Mouse (Mus musculus): Measurements from ENCODE around the gene Nabp2. TPM values are rescaled to one million over a fixed set of nuclear protein-coding genes. Genes with fewer than 3 reads are reported as not detected.

Nabp2 gene
- polyA plus RNA-seq, 1 experiment from 2014 or later, result 87.9 TPM

DNA sequence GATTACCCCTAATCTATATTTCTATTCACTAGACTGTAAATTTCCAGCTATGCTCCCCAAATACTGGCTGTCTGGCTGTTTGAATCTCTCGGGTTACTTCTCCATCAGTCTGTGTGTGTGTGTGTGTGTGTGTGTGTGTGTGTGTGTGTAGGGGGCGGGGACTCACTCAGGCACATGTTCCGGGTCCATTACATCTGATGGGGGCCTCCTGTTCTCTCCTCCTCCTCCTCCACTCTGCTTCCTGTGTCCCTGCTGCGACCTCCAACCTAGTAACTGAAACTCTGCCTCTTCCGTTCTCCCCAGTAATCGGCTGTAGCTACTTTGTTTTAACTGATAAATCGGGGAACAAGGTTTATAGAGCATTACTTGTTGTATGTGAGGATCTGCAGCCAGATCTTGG is 13.3 kb upstream of the Nabp2 start:
- Histone ChIP-seq H3K36me3 (peaks cover 20% of the 10 kb centered on the region), H3K9me3 (no peaks in the 10 kb centered on the region), H3K27me3 (replicated peaks) (no peaks in the 10 kb centered on the region), H3K9ac (no peak overlapping the region), H3K4me1 (replicated peaks) (no peaks in the 10 kb centered on the region), H3K4me3 (replicated peaks) (no peak overlapping the region), H3K27ac (no peak overlapping the region), H3K4me2 (replicated peaks) (no peak overlapping the region)
- peak; percentile 59; the same call in 1 of the 2 replicates for ATAC-seq
- 34% methylated on average over 7 of the region's 7 CpGs for WGBS

DNA sequence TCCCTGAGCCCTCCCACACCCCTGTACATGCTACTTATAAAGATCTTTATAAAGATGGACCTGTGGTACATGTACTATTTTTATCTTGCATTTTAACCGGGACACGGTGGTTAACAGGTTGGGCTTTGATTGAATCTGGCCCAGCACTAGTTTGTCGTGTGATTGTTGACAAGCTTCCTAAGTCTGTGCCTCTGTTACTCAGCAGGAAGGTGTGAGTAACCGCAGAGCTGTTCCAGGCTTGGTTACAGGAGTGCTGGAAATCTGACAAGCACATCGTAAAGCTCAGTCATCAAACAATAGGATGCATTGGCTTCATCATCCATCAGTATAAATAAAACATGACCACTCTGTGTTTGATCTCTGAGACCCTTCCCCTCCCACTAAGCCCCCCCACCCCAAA is 11.1 kb upstream of the Nabp2 start:
- no peak for ATAC-seq
- WGBS, result 70% methylated on average over 5 of the region's 5 CpGs
- H3K4me3 ChIP-seq (replicated peaks), result no peak overlapping the region
- peaks cover 18% of the 10 kb centered on the region for H3K36me3 ChIP-seq
- no peaks in the 10 kb centered on the region for H3K4me1 ChIP-seq (replicated peaks)
- no peaks in the 10 kb centered on the region for H3K27me3 ChIP-seq (replicated peaks)
- H3K27ac ChIP-seq, result no peak overlapping the region
- no peaks in the 10 kb centered on the region for H3K9me3 ChIP-seq
- H3K9ac ChIP-seq, result no peak overlapping the region
- H3K4me2 ChIP-seq (replicated peaks), result no peak overlapping the region

DNA sequence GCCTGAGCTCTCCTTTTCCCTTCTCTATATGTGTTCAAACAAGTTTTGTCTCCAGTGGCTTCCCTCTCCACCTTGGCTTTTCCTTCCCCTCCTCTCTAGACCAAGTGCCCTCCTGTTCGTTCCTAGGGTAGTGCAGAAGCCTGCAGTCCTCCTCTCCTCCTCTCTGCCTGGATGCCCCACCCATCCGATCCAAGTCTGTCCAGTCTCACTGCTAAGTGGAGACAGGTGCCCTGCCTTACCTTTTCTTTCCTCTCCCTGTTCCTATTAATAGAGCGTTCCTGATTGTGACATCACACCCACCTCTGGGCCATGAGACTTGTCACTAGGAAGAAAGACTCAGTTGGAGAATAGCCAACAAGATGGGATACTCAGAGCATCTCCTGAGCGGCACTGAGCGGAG is 3.6 kb upstream of the Nabp2 start:
- peak; percentile 35 for ATAC-seq
- no peaks in the 10 kb centered on the region for H3K27me3 ChIP-seq (replicated peaks)
- H3K4me1 ChIP-seq (replicated peaks), result peaks cover 31% of the 10 kb centered on the region
- WGBS, result 78% methylated on average over 5 of the region's 5 CpGs
- H3K36me3 ChIP-seq, result peaks cover 21% of the 10 kb centered on the region
- H3K9me3 ChIP-seq, result no peaks in the 10 kb centered on the region
- peak overlapping the region; percentile 93; the same call in 1 of the 2 replicates for H3K4me2 ChIP-seq (replicated peaks)
- peak overlapping the region; percentile 80 for H3K27ac ChIP-seq
- H3K9ac ChIP-seq, result no peak overlapping the region
- H3K4me3 ChIP-seq (replicated peaks), result no peak overlapping the region

DNA sequence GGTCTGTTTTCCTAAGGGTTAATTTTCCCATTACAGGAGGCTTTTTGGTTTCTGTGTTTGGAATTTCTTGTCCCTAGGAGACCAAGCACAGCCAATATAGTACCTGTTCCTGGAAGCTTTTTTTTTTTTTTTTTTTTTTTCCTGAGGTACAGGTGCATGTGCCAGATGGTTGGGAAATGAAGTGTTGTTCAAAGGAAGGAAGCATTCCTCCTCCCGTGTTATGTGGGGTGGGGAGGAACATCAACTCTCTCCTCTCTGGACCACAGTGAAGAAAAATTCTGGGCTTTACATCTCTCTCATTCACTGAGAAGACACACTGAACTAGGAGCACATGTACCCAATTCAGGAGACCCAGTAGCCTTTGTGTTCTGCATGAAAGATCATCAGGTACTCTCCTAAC is 1.8 kb upstream of the Nabp2 start:
- no peak for ATAC-seq
- Histone ChIP-seq H3K4me1 (replicated peaks) (peaks cover 38% of the 10 kb centered on the region), H3K36me3 (peaks cover 13% of the 10 kb centered on the region), H3K9me3 (no peaks in the 10 kb centered on the region), H3K4me3 (replicated peaks) (peak overlapping the region; percentile 96; the same call in 1 of the 2 replicates), H3K4me2 (replicated peaks) (peak overlapping the region; percentile 93), H3K27ac (peak overlapping the region; percentile 51; the same call in 1 of the 2 replicates), H3K9ac (peak overlapping the region; percentile 14; the same call in 1 of the 2 replicates), H3K27me3 (replicated peaks) (no peaks in the 10 kb centered on the region)
- 58% methylated on average over 1 of the region's 1 CpGs for WGBS

DNA sequence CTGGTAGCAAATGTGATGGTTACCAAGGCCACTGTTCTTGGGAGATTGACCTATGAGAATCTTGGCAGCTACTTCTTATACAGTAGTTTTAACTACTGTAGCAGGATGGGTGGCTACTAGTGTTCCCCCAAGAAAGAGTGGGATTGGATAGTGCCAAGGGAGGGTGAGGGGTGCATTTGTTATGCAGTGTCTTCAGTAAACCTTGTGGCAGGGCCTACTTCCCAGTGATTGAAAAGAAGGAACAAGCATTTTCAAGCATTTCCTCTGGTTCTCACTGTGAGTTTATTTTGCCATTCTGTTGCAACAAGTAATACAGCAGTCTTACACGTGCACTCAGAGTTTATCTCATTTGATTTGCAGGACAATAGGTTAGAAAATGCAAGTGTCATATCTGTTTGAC is 1.3 kb upstream of the Nabp2 start:
- Histone ChIP-seq H3K27me3 (replicated peaks) (no peaks in the 10 kb centered on the region), H3K27ac (peak overlapping the region; percentile 98), H3K4me3 (replicated peaks) (peak overlapping the region; percentile 96), H3K9ac (peak overlapping the region; percentile 14; the same call in 1 of the 2 replicates), H3K9me3 (no peaks in the 10 kb centered on the region), H3K4me1 (replicated peaks) (peaks cover 38% of the 10 kb centered on the region), H3K36me3 (peaks cover 13% of the 10 kb centered on the region), H3K4me2 (replicated peaks) (peak overlapping the region; percentile 93)
- 30% methylated on average over 1 of the region's 1 CpGs for WGBS
- no peak for ATAC-seq

DNA sequence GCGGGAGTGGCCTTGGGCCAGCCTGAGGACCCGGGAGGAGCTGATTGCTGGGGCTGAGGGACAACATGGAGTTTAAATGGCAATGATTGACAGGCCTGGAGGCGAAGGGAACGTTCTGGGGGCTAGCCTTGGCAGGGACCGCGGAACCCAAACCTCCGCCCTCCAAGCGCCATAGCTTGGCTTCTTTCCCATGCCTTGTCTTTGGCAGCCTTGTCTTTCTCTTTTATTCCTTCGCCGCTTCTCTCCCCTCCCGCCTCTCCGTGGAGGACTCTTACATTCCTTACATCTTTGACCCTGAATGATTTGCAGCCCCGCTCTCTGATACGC is 726 bp upstream of the Nabp2 start:
- peak overlapping the region; percentile 96 for H3K4me3 ChIP-seq (replicated peaks)
- H3K36me3 ChIP-seq, result peaks cover 13% of the 10 kb centered on the region
- peaks cover 38% of the 10 kb centered on the region for H3K4me1 ChIP-seq (replicated peaks)
- H3K4me2 ChIP-seq (replicated peaks), result peak overlapping the region; percentile 93
- no peaks in the 10 kb centered on the region for H3K27me3 ChIP-seq (replicated peaks)
- 0% methylated on average over 14 of the region's 14 CpGs for WGBS
- peak overlapping the region; percentile 84 for H3K9ac ChIP-seq
- no peak for ATAC-seq
- no peaks in the 10 kb centered on the region for H3K9me3 ChIP-seq
- peak overlapping the region; percentile 98 for H3K27ac ChIP-seq

DNA sequence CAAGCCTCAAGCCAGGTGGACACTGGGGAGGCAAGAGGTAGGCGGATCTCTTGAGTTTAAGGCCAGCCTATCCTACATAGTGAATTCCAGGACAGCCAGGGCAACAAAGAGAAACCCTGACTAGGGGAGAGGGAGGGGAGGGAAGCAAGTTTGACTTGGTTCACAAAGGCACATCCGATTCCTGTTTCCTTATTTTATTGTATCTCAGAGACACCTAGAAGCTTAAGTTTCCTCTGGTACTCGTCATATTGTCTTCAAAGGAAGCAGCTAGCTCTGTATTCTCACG is 789 bp downstream of the Nabp2 start:
- H3K4me2 ChIP-seq (replicated peaks), result peak overlapping the region; percentile 93
- H3K4me3 ChIP-seq (replicated peaks), result peak overlapping the region; percentile 96
- H3K36me3 ChIP-seq, result peaks cover 10% of the 10 kb centered on the region
- H3K27me3 ChIP-seq (replicated peaks), result no peaks in the 10 kb centered on the region
- H3K9ac ChIP-seq, result peak overlapping the region; percentile 75; the same call in 1 of the 2 replicates
- H3K9me3 ChIP-seq, result no peaks in the 10 kb centered on the region
- 15% methylated on average over 4 of the region's 4 CpGs for WGBS
- H3K4me1 ChIP-seq (replicated peaks), result peaks cover 38% of the 10 kb centered on the region
- peak overlapping the region; percentile 98 for H3K27ac ChIP-seq
- no peak for ATAC-seq

DNA sequence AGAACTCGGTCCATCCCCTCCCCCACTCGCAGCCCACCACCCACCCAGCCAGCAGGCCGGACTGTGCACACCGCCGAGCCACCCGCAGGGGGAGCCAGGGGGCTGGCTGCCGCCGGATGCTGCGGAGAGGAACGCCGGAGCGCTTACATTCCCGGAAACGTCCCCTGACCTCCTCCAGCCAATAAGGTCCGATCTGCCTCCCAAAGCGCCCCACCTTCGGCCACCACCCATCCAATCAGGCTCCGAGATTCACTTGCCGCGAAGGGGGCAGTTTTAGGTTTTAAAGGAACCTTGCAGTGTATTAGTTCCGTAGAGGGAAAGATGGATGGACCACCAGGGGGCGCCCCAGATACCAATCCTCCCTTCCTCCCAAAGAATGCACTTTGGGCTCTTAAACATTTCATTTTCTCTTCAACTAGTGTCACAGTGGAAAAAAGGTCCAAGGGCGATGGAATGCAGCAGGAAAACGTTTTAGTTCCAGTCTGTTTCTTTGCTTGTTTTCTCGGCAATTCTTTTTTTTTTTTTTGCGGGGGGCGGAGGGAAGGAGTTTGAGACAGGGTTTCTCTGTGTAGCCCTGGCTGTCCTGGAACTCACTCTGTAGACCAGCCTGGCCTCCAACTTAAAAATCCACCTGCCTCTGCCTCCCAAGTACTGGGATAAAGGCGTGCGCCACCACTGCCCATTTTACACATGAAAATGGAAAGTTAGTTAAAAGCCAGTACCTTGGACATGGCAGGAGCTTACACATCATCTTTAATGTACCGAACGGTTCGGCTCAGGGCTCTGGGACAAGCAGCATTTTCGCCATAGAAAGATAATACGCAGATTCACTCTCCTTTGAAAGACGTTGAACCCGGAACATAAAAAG is 1.4 kb downstream of the Nabp2 start:
- peaks cover 9% of the 10 kb centered on the region for H3K36me3 ChIP-seq
- H3K27ac ChIP-seq, result peak overlapping the region; percentile 98
- 5% methylated on average over 36 of the region's 36 CpGs for WGBS
- peak overlapping the region; percentile 96 for H3K4me3 ChIP-seq (replicated peaks)
- peak overlapping the region; percentile 64 for H3K9ac ChIP-seq
- H3K4me2 ChIP-seq (replicated peaks), result peak overlapping the region; percentile 93
- peaks cover 36% of the 10 kb centered on the region for H3K4me1 ChIP-seq (replicated peaks)
- ATAC-seq, result peak; percentile 87
- no peaks in the 10 kb centered on the region for H3K9me3 ChIP-seq
- no peaks in the 10 kb centered on the region for H3K27me3 ChIP-seq (replicated peaks)

DNA sequence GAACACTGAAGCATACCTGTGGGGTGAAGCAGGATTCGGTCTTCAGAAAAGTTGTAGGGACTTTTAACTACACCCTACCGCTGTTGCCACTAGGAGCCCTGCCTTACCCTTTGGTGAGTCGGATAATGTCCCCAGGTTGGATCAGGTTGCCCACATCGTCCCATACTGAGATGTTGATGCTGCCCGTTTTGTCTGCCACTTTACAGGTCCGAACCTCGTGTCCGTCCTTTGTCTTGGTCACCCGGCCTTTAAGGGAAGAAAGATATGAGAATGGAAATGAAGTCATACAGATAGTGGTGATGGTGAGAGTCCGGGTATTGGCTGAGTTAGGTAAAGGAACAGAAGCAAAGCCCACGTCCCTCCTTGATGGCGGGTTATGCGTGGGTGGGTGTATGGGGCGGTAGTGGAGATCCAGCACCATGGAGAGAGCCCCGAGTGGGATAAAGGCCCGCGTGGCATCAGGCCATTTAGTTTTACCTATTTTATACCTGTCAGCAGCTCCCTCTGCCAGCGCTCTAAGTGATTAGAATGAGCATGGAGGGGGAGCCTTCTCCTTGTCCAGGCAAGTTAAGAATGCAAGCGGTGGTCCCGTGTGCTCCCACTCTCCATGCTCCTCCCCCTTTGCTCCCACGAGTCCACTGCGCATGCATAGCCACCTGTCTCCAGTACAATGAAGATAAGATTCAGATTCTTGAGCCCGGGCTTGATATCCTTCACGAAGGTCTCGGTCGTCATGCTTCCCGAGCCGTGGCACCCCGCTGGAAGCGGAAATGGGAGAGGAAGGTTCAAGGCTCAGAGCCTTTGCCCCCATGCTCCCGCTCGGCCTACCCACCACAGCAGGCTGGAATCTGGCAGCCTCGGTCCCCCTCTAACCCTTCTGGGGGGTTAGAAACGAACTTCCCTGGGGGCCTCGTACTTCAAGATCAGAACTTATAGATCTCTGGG is 2.4 kb downstream of the Nabp2 start:
- Histone ChIP-seq H3K27me3 (replicated peaks) (no peaks in the 10 kb centered on the region), H3K36me3 (peaks cover 9% of the 10 kb centered on the region), H3K9ac (peak overlapping the region; percentile 64), H3K4me1 (replicated peaks) (peaks cover 28% of the 10 kb centered on the region), H3K9me3 (no peaks in the 10 kb centered on the region), H3K27ac (peak overlapping the region; percentile 76), H3K4me3 (replicated peaks) (peak overlapping the region; percentile 96), H3K4me2 (replicated peaks) (peak overlapping the region; percentile 93)
- 19% methylated on average over 35 of the region's 35 CpGs for WGBS
- peak; percentile 7; the same call in 1 of the 2 replicates for ATAC-seq

DNA sequence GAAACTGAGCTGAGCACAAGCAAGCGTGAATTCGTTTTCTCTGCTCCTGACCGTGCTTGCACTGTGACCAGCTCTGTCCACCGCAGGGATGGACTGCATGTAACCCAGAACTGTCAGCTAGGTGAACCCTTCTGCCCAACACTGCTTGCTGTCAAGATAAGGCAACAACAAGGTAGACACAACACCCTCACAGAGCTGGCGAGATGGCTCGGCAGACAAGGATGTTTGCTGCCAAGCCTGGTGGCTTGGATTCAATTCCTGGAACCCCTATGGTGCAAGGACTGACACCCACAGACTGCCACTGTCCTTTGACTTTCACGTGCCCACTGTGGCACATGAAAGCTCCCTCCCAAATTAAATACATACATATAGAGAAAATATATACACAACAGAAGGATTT is 7.4 kb downstream of the Nabp2 start:
- ATAC-seq, result no peak
- peaks cover 9% of the 10 kb centered on the region for H3K36me3 ChIP-seq
- H3K27ac ChIP-seq, result no peak overlapping the region
- H3K9me3 ChIP-seq, result no peaks in the 10 kb centered on the region
- H3K4me1 ChIP-seq (replicated peaks), result peaks cover 7% of the 10 kb centered on the region
- H3K4me3 ChIP-seq (replicated peaks), result no peak overlapping the region
- H3K9ac ChIP-seq, result no peak overlapping the region
- no peaks in the 10 kb centered on the region for H3K27me3 ChIP-seq (replicated peaks)
- H3K4me2 ChIP-seq (replicated peaks), result no peak overlapping the region
- 88% methylated on average over 7 of the region's 7 CpGs for WGBS

DNA sequence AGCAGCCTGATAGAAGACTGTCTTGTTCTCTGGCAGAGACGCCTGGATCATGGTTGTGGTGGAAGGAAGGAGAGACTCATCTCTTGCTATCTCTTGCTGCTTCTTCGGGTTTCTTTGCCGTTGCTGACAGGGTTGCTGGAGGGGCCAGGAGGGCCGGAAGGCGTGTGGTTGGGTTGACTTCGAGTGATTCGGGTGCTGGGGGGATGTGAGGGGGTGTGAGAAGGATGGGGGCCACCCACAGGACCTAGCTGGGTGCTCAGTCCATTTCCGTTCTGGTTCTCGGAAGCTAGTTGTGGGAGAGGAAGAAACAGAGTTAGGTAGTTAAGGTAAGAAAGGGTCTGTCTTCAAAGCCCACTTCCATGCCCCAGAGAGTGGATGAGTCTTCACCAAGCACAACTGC is 9.7 kb downstream of the Nabp2 start:
- Histone ChIP-seq H3K4me2 (replicated peaks) (peak overlapping the region; percentile 53; the same call in 1 of the 2 replicates), H3K27me3 (replicated peaks) (no peaks in the 10 kb centered on the region), H3K9ac (no peak overlapping the region), H3K9me3 (no peaks in the 10 kb centered on the region), H3K36me3 (peaks cover 13% of the 10 kb centered on the region), H3K4me3 (replicated peaks) (no peak overlapping the region), H3K4me1 (replicated peaks) (peaks cover 13% of the 10 kb centered on the region), H3K27ac (no peak overlapping the region)
- ATAC-seq, result no peak
- 76% methylated on average over 9 of the region's 9 CpGs for WGBS

DNA sequence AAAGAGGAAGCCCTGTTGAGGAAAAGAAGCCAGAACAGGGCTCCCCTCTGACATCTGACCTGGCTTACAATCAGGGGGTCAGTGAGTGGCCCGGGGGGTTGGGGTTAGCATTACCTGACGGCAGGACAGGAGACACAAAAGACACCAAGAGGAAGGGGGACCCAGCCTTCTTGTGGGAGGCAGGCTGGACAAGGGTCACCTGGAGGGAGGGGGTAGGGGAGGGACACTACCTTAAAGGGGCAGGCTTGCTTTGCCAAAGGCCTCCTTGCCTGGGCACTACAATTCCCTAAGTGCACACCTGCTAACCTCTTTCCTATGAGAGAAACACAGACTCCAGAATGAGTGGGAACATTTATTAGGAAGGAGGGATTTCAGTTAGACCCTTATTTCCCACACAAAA is 10.2 kb downstream of the Nabp2 start, which contains the start of gene Slc39a5:
Gene Slc39a5 (minus strand): TSS at position 174 of the 400 bp plus-strand sequence.
- peak within 1 kb of the TSS; percentile 41 for H3K4me3 ChIP-seq (replicated peaks)
- ATAC-seq, result peak; percentile 68
- 13% methylated on average over 2 of the region's 2 CpGs for WGBS
- peak within 1 kb of the TSS; percentile 81 for H3K27ac ChIP-seq
- H3K4me1 ChIP-seq (replicated peaks), result peaks cover 18% of the 10 kb centered on the region
- H3K36me3 ChIP-seq, result peaks cover 10% of the 10 kb centered on the region
- no peaks in the 10 kb centered on the region for H3K27me3 ChIP-seq (replicated peaks)
- H3K9ac ChIP-seq, result peak within 1 kb of the TSS; percentile 41
- H3K9me3 ChIP-seq, result no peaks in the 10 kb centered on the region
- peak within 1 kb of the TSS; percentile 53 for H3K4me2 ChIP-seq (replicated peaks)
